Mouse (Mus musculus): ENCODE results near the gene Ube2r2. TPM values are rescaled to one million over a fixed set of nuclear protein-coding genes. Genes with fewer than 3 reads are reported as not detected.

Ube2r2 gene
- total and polyA plus RNA-seq, 3 experiments = 30.4 to 90.9 (median 38.9) TPM

DNA sequence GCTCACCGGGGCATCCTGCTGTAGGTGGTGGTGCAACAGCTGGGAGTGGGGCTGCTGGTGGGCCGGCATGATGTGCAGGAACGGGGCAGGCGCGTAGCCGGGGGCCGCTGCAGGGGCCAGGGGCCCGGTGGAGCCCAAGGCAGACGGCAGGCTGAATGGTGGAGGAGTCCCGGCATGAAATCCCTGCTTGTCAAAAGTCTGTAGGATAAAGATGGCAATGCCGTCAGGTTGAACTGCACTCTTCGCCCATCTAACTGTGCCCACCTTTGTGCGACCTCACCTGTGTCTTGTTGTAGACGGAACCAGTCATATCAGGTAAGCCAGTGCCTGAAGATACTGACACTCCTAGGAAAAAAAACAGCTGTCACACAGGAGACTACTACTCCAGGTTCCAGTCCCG lies 59.8 kb downstream of the Ube2r2 start:
- H3K27me3 ChIP-seq (replicated peaks) = no peaks in the 10 kb centered on the region
- H3K27ac ChIP-seq (ENCODE audit: insufficient read depth, low read depth) = no peak overlapping the region
- no peaks in the 10 kb centered on the region for H3K9me3 ChIP-seq (replicated peaks; ENCODE audit: low read length)
- no peak overlapping the region for H3K9ac ChIP-seq (ENCODE audit: insufficient read depth, low read depth)
- H3K79me2 ChIP-seq (replicated peaks; ENCODE audit: control insufficient read depth, extremely low read depth, insufficient read depth, poor library complexity, severe bottlenecking) = no peaks in the 10 kb centered on the region
- peaks cover 78 to 94% of the 10 kb centered on the region in 2 experiments for H3K36me3 ChIP-seq (replicated peaks in 1 of 2; ENCODE audit: control insufficient read depth in 1 of 2, insufficient read depth in 1 of 2, low read length in 1 of 2)
- H3K4me3 ChIP-seq (replicated peaks in 1 of 3; ENCODE audit: low read depth in 2 of 3, low read length in 2 of 3, poor library complexity in 1 of 3) = no peak overlapping the region
- dilution Hi-C loops (cut with MboI; ENCODE audit: extremely low pct_ligation_motif_present, extremely low pct_unique_long_range_greater_than_20kb, low sequenced_read_pairs) (no loop called here), in situ Hi-C loops (cut with MboI; ENCODE audit: low pct_ligation_motif_present, low pct_unique_long_range_greater_than_20kb, low sequenced_read_pairs) (no loop called here)
- no peak for TF ChIP-seq EP300 (IDR thresholded peaks at IDR 0.05; ENCODE audit: low read length)
- TF ChIP-seq SIN3A (IDR thresholded peaks at IDR 0.05; ENCODE audit: low read length) = no peak
- no peak for TF ChIP-seq MAX (IDR thresholded peaks at IDR 0.05; ENCODE audit: low read length)
- no peak for TF ChIP-seq POLR2A (IDR thresholded peaks at IDR 0.05; ENCODE audit: low read depth, low read length)
- no peak for TF ChIP-seq ZMIZ1 (IDR thresholded peaks at IDR 0.05; ENCODE audit: low read depth, low read length)
- no peak for TF ChIP-seq ELF1 (IDR thresholded peaks at IDR 0.05; ENCODE audit: low read depth, low read length)
- no peak for TF ChIP-seq JUN (IDR thresholded peaks at IDR 0.05; ENCODE audit: insufficient read depth, low read depth, low read length)
- no peak for TF ChIP-seq JUND (conservative IDR thresholded peaks at IDR 0.05; ENCODE audit: low read depth, low read length)
- no peak for TF ChIP-seq E2F4 (IDR thresholded peaks at IDR 0.05; ENCODE audit: insufficient replicate concordance, low read depth, low read length)
- TF ChIP-seq BHLHE40 (IDR thresholded peaks at IDR 0.05; ENCODE audit: low read depth, low read length) = no peak
- TF ChIP-seq KAT2A (IDR thresholded peaks at IDR 0.05; ENCODE audit: insufficient replicate concordance, low read length) = no peak
- TF ChIP-seq TCF12 (IDR thresholded peaks at IDR 0.05; ENCODE audit: low read depth, low read length) = no peak
- no peak for TF ChIP-seq ZC3H11A (IDR thresholded peaks at IDR 0.05; ENCODE audit: low read depth, low read length)
- no peak overlapping the region for H3K4me2 ChIP-seq (ENCODE audit: insufficient read depth, low read depth, poor library complexity, severe bottlenecking)
- peaks cover 14 to 30% of the 10 kb centered on the region in 2 experiments for H3K4me1 ChIP-seq (ENCODE audit: control insufficient read depth in 1 of 2, insufficient read depth in 2 of 2)
- no peak for DNase-seq (ENCODE audit: extremely low read depth)

DNA sequence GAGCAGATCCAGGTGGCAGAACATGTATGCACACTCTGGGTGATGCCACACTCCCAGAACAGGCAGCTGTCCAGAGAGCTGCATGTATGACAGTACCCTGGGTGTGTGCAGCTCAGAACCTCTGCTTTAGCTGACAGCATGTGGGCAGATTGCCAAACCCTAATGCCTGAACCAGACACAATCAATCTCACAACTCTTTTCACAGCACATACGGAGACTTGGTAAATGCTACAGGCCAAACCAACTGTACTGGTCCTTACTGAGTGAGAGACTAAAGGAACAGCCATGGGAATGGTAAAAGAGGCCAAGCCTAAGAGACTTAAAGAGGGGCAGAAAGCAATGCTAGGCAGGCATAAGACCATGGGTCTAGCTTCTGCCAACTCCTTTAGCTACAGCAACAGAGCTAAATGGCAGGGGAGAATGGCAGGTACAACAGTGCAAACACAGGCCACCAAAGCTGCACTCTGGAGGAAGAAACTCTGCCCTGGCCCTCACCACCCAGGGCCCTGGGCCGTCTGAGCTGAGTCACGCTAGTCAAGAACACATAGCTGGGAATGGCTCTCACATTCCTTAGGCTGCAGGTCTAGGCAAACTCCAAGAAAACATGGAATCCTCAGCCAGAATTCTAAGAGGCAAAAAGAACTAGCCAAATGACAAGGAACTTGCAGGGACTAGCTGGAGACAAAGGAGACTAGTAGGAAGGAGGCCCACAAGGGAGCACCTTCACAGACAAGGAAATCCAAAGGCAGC lies 61.5 kb downstream of the Ube2r2 start:
- dilution Hi-C loops (cut with MboI; ENCODE audit: extremely low pct_ligation_motif_present, extremely low pct_unique_long_range_greater_than_20kb, low sequenced_read_pairs) (no loop called here), in situ Hi-C loops (cut with MboI; ENCODE audit: low pct_ligation_motif_present, low pct_unique_long_range_greater_than_20kb, low sequenced_read_pairs) (no loop called here)
- H3K79me2 ChIP-seq (replicated peaks; ENCODE audit: control insufficient read depth, extremely low read depth, insufficient read depth, poor library complexity, severe bottlenecking) = no peaks in the 10 kb centered on the region
- H3K4me1 ChIP-seq (ENCODE audit: control insufficient read depth in 1 of 2, insufficient read depth in 2 of 2) = peaks cover 8 to 21% of the 10 kb centered on the region in 2 experiments
- H3K9me3 ChIP-seq (replicated peaks; ENCODE audit: low read length) = no peaks in the 10 kb centered on the region
- peaks cover 81 to 95% of the 10 kb centered on the region in 2 experiments for H3K36me3 ChIP-seq (replicated peaks in 1 of 2; ENCODE audit: control insufficient read depth in 1 of 2, insufficient read depth in 1 of 2, low read length in 1 of 2)
- no peak overlapping the region for H3K27ac ChIP-seq (ENCODE audit: insufficient read depth, low read depth)
- DNase-seq (ENCODE audit: extremely low read depth) = no peak
- no peak overlapping the region for H3K4me3 ChIP-seq (replicated peaks in 1 of 3; ENCODE audit: low read depth in 2 of 3, low read length in 2 of 3, poor library complexity in 1 of 3)
- no peak for TF ChIP-seq MYC (IDR thresholded peaks at IDR 0.05; ENCODE audit: low read depth, low read length)
- TF ChIP-seq KAT2A (IDR thresholded peaks at IDR 0.05; ENCODE audit: insufficient replicate concordance, low read length) = no peak
- no peak for TF ChIP-seq E2F4 (IDR thresholded peaks at IDR 0.05; ENCODE audit: insufficient replicate concordance, low read depth, low read length)
- TF ChIP-seq ZMIZ1 (IDR thresholded peaks at IDR 0.05; ENCODE audit: low read depth, low read length) = no peak
- TF ChIP-seq UBTF (IDR thresholded peaks at IDR 0.05; ENCODE audit: low read depth, low read length) = no peak
- H3K27me3 ChIP-seq (replicated peaks) = no peaks in the 10 kb centered on the region
- H3K4me2 ChIP-seq (ENCODE audit: insufficient read depth, low read depth, poor library complexity, severe bottlenecking) = no peak overlapping the region
- H3K9ac ChIP-seq (ENCODE audit: insufficient read depth, low read depth) = no peak overlapping the region
